Mouse (Mus musculus) layer of hippocampus, adult 8-10 months (tissue): ENCODE results near the gene Spata20. TPM values are rescaled to one million over a fixed set of nuclear protein-coding genes. Genes with fewer than 3 reads are reported as not detected.

Experiments
- DNase-seq, 2 experiments: peaks; one replicate each; pipeline ENCODE4 v3.0.0; 2022; ENCODE audit warnings: low spot score in 2 of 2
- total RNA-seq, 4 experiments: library from RNA; stranded (reverse); gene quantifications; 2 replicates each; pipeline ENCODE4 v1.2.4; 2022

Gene Spata20
- total RNA-seq, 4 experiments from 2014 or later: 0.43 to 0.64 TPM; not detected in 2

DNA sequence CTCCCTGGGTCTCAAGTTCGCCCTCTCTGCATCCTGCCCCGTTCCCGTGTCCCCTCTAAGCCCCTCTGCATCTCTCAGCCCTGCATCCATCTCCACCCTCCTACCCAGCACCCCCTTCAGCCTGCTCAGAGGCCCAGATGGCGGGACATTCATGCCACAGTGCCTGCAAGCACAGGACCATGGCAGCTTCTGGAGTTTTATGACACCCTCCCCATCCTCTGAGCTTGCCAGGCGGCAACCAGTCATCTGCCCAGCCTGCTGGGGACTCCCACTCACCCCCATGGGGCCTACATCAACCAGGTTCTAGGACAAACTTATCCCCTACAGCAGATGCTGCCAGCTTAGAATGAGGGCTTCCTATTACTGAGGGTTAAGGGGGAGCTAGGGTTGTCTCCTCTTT lies 31.2 kb downstream of the Spata20 start:
- peak; percentile 50 to 59 for DNase-seq

GRCm38 (mm10) chr11:94451091-94451773 lies 34.7 kb downstream of the Spata20 start:
- DNase-seq: no peak

GRCm38 (mm10) chr11:94449886-94450285 lies 36.1 kb downstream of the Spata20 start:
- DNase-seq: no peak

DNA sequence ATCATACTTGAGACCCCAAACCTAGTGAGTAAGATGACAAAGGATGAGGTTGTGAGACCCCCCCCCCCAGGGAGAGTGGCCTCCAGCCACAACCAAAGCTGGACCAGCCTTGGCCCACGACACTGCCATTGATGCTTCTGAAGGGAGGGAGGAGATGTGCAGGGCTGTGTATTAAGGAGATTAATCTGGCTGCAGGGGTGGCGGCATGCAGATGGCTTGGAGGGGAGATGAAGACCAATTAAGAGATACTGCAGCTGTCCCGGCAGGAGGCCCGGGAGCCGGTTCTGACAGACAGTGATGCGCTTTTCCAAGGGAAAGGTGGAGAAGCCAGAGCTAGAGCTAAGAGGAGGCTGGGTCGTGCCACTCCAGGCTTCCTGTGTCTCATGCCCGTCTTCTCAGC lies 36.7 kb downstream of the Spata20 start:
- no peak for DNase-seq

DNA sequence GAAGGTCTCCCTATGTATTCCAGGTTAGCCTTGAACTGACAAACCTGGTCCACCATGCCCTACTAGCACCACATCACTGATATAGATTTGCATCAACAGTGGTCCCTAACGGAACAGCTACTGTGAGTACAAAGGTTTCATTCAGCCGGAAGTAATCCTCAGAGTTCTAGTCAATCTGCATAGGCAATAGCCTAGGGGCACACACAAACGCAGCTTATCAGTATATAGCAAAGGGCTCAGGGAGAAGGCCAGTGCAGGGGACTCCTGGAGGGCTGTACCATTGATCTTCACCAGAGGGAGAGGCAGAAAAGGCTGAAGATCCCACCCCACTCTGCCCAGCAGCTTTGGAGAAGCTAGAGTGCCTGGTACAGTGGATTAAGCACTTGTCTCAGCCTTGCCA lies 39.0 kb downstream of the Spata20 start:
- DNase-seq: no peak

DNA sequence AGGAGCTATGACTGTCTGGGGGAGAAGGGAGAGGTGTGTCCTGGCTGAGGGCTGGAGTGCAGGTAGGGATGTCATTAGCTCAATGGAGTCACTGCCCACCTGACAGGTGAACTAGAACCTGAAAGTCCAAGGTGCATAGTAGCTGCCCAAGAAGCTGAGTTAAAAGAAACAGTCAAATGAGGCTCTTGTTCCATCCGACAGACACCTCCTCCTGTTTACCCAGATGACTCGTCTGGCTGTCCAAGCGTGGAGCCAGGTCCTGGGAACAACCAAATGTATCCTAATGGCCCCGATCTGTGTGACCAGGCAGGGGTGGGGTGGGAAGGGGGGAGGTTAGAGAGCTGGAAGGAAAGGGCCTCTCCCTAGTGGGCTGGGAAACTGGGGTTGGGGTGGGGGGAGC lies 40.7 kb downstream of the Spata20 start:
- DNase-seq: no peak

GRCm38 (mm10) chr11:94444829-94445228 lies 41.1 kb downstream of the Spata20 start:
- DNase-seq: no peak

- no peak for DNase-seq
Measured at GRCm38 (mm10) chr11:94441752-94442151, 44.2 kb downstream of the Spata20 start.

- DNase-seq: no peak
Measured at GRCm38 (mm10) chr11:94441122-94441521, 44.9 kb downstream of the Spata20 start.

DNA sequence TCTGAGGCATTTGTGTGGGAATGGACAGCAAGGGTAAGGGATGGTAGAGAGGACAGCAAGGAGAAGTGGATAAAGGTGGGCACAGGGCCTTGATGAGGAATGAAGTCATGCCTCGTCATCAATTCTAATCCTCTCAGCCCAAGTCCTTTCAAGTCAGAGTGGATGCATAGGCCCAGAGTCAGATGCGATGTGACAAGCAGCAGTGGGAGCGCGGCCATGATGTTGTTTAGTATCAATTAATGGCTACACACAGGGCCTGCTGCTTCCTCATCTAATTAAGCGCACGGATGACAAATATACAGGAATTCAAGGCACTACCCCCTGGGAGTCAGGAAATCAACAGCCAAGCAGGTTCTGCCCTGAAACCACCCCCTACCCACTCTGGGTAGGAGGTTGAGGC lies 45.6 kb downstream of the Spata20 start:
- DNase-seq: no peak

DNA sequence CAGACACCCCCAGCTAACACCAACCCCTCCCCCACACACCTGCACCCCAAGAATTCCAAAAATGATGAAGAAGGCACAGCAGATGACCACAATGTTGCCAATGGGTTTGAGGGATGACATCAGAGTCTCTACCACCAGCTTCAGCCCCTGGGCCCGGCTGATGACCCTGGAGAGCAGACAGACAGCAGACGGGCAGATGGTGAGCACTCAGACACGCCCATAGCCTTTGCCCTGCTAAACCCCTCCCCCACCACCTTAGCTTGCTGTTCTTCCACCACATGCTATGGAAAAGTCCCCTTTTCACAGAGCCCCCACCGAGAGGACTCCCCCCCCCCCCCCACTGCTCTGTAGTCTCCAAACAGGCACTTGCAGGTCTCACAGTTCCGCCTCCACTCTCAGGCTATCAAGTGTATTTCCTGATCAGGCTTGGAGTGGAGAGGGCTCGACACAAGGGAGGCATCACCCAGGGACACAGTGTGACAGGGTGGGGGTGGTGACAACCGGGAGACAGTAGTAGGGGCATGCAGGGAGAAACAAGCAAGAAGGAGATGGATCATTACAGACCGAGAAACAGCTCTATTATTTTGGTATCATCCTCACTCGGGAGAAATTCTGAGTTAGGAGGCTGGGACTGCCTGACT lies 56.8 kb downstream of the Spata20 start:
- DNase-seq: no peak

Other genes with a start within 250 kb of the Spata20 start
- gene Wfikkn2, start 240.2 kb downstream of the Spata20 start, total RNA-seq: 1 to 10 TPM; 1.3 to 2.4 (median 1.9) TPM
- gene Gm21885, start 204.3 kb downstream of the Spata20 start, total RNA-seq: not detected
- 100 to 1,000 TPM; 101 to 126 (median 109) TPM for gene Luc7l3, start 164.2 kb downstream of the Spata20 start, total RNA-seq
- gene Ankrd40, start 158.2 kb downstream of the Spata20 start, total RNA-seq: 100 to 1,000 TPM; 116 to 122 (median 119) TPM
- gene Abcc3, start 93.2 kb downstream of the Spata20 start, total RNA-seq: 1 to 10 TPM; 1.3 to 8.4 (median 3.9) TPM
- gene Cacna1g, start 12.0 kb downstream of the Spata20 start, total RNA-seq: 10 to 100 TPM; 49.3 to 83.1 (median 67.7) TPM
- gene Epn3, start 13.8 kb upstream of the Spata20 start, total RNA-seq: 1 to 10 TPM; 1.9 to 2.7 (median 2.4) TPM
- 1 to 10 TPM; 3.1 to 7.6 (median 3.5) TPM for gene Mycbpap, start 35.6 kb upstream of the Spata20 start, total RNA-seq
- gene Rsad1, start 63.1 kb upstream of the Spata20 start, total RNA-seq: 10 to 100 TPM; 12.3 to 14.5 (median 12.6) TPM
- under 1 TPM in 1 of 4 experiments, not detected in 3; 0.71 TPM for gene Chad, start 78.9 kb upstream of the Spata20 start, total RNA-seq
- gene Acsf2, start 115.7 kb upstream of the Spata20 start, total RNA-seq: 10 to 100 TPM; 17.4 to 21.5 (median 20.1) TPM
- gene Lrrc59, start 143.6 kb upstream of the Spata20 start, total RNA-seq: 10 to 100 TPM; 74.1 to 83.9 (median 79.3) TPM
- 10 to 100 TPM; 61.9 to 66.8 (median 65.8) TPM for gene Mrpl27, start 167.6 kb upstream of the Spata20 start, total RNA-seq
- gene Eme1, start 167.8 kb upstream of the Spata20 start, total RNA-seq: under 1 TPM in 2 of 4 experiments, not detected in 2; 0.35 to 0.52 TPM
- 10 to 100 TPM; 23.5 to 28.4 (median 25.3) TPM for gene Xylt2, start 191.3 kb upstream of the Spata20 start, total RNA-seq
- not detected for gene Gm11541, start 218.3 kb upstream of the Spata20 start, total RNA-seq